Mouse (Mus musculus) G1E (cell line): ENCODE results near the gene Rpl41. TPM values are rescaled to one million over a fixed set of nuclear protein-coding genes. Genes with fewer than 3 reads are reported as not detected.
"Not testable (repeated sequence)": the region's sequence is repeated elsewhere in the genome, so short reads cannot be mapped to it uniquely, and the experiment has no call there.

Experiments
- ATAC-seq: 2 replicates; pipeline ENCODE4 v1.8.0; 2016; ENCODE audit warnings: mild to moderate bottlenecking; ENCODE audit not compliant: insufficient number of reproducible peaks, poor library complexity, low FRiP score, severe bottlenecking; ENCODE audit errors: extremely low read depth
- DNase-seq: peaks from one replicate; pipeline ENCODE4 v3.0.0; 2012; ENCODE audit warnings: low spot score
- H3K27me3 ChIP-seq: 2 replicates; pipeline ENCODE4 v1.6.1; 2012; ENCODE audit warnings: mild to moderate bottlenecking, low read length, inconsistent platforms; ENCODE audit not compliant: insufficient read depth
- H3K36me3 ChIP-seq: replicated peaks from 2 replicates; pipeline ENCODE3; 2012; ENCODE audit warnings: mild to moderate bottlenecking, inconsistent platforms
- H3K4me1 ChIP-seq: 2 replicates; pipeline ENCODE4 v1.6.1; 2012; ENCODE audit warnings: low read depth, low read length, inconsistent platforms, mixed read lengths; ENCODE audit not compliant: insufficient read depth
- H3K4me3 ChIP-seq: 2 replicates; pipeline ENCODE4 v1.5.1; 2012; ENCODE audit warnings: low read depth, mild to moderate bottlenecking, inconsistent platforms, low read length, moderate library complexity, mixed read lengths
- H3K9me3 ChIP-seq: replicated peaks from 2 replicates; pipeline ENCODE4 v1.6.1; 2012; ENCODE audit warnings: inconsistent platforms
- CTCF ChIP-seq: IDR thresholded peaks from 2 replicates; pipeline ENCODE4 v1.5.1; 2012; ENCODE audit warnings: low read depth, low read length, inconsistent platforms, mixed read lengths
- GATA1 ChIP-seq: IDR thresholded peaks from 2 replicates; pipeline ENCODE4 v1.6.1; 2012; ENCODE audit warnings: borderline replicate concordance, low read length, inconsistent platforms, mixed read lengths
- GATA2 ChIP-seq: IDR thresholded peaks from 2 replicates; pipeline ENCODE4 v1.6.1; 2012; ENCODE audit warnings: low read depth, low read length, inconsistent platforms, borderline replicate concordance
- POLR2AphosphoS5 ChIP-seq: IDR thresholded peaks from 2 replicates; pipeline ENCODE4 v1.6.1; 2012; ENCODE audit warnings: low read depth, low read length, inconsistent platforms; ENCODE audit not compliant: insufficient replicate concordance
- TAL1 ChIP-seq: conservative IDR thresholded peaks from 2 replicates; pipeline ENCODE4 v1.6.1; 2012; ENCODE audit warnings: low read depth, low read length, inconsistent platforms, mixed read lengths
- polyA plus RNA-seq: library from polyadenylated mRNA; stranded (reverse); fragments of >175 nt; gene quantifications from 2 replicates; pipeline ENCODE4 v1.2.3, GENCODE M21; 2012
- total RNA-seq, 2 experiments: library from RNA; stranded (forward) in 1 of 2; stranded (reverse) in 1 of 2; fragments of 200-1000 nt in 1 of 2; fragments of >200 nt in 1 of 2; fragmentation: Nextera tagmentation in 1 of 2; gene quantifications; 2 replicates each; pipeline ENCODE4 v1.2.3; 2014 to 2017

Gene Rpl41
- total and polyA plus RNA-seq, 3 experiments, result 2,736 to 11,415 (median 5,596) TPM

GRCm38 (mm10) chr10:128565206-128565787, 16.2 kb upstream of the Rpl41 start:
- Histone ChIP-seq H3K27me3 (peaks cover 15% of the 10 kb centered on the region), H3K4me3 (peak overlapping the region; percentile 98), H3K36me3 (peaks cover 44% of the 10 kb centered on the region), H3K9me3 (no peaks in the 10 kb centered on the region), H3K4me1 (peaks cover 28% of the 10 kb centered on the region)
- ATAC-seq, result no peak
- peak; percentile 57 for DNase-seq
- TF ChIP-seq CTCF, result no peak
- TF ChIP-seq POLR2AphosphoS5, result no peak
- no peak for TF ChIP-seq TAL1
- no peak for TF ChIP-seq GATA2
- TF ChIP-seq GATA1, result no peak

- no peak for TF ChIP-seq GATA1
- 0 out of 2 replicates have a peak, but pooled peaks have one; percentile 49 for TF ChIP-seq POLR2AphosphoS5
- ATAC-seq (no peak), DNase-seq (no peak)
- H3K27me3 ChIP-seq, result no peaks in the 10 kb centered on the region; the same call in 1 of the 2 replicates
- H3K4me3 ChIP-seq, result peak overlapping the region; percentile 98
- peaks cover 37% of the 10 kb centered on the region for H3K4me1 ChIP-seq
- no peaks in the 10 kb centered on the region for H3K9me3 ChIP-seq
- peaks cover 62% of the 10 kb centered on the region for H3K36me3 ChIP-seq
Observed at GRCm38 (mm10) chr10:128563544-128563943, 14.4 kb upstream of the Rpl41 start.

GRCm38 (mm10) chr10:128556963-128557362, 7.9 kb upstream of the Rpl41 start:
- no peaks in the 10 kb centered on the region for H3K9me3 ChIP-seq
- DNase-seq (no peak), ATAC-seq (no peak)
- peaks cover 12% of the 10 kb centered on the region for H3K4me1 ChIP-seq
- H3K4me3 ChIP-seq, result no peak overlapping the region
- TF ChIP-seq CTCF, result no peak
- TF ChIP-seq TAL1, result no peak
- no peak for TF ChIP-seq GATA1
- no peak for TF ChIP-seq POLR2AphosphoS5
- no peak for TF ChIP-seq GATA2
- H3K27me3 ChIP-seq, result no peaks in the 10 kb centered on the region
- peaks cover 55% of the 10 kb centered on the region for H3K36me3 ChIP-seq

- H3K4me3 ChIP-seq, result no peak overlapping the region
- no peaks in the 10 kb centered on the region for H3K27me3 ChIP-seq
- peaks cover 9% of the 10 kb centered on the region; the same call in 1 of the 2 replicates for H3K4me1 ChIP-seq
- ATAC-seq (no peak), DNase-seq (no peak)
- TF ChIP-seq POLR2AphosphoS5, result no peak
- no peak for TF ChIP-seq GATA2
- TF ChIP-seq GATA1, result no peak
- TF ChIP-seq TAL1, result no peak
- TF ChIP-seq CTCF, result no peak
- H3K9me3 ChIP-seq, result no peaks in the 10 kb centered on the region
- peaks cover 48% of the 10 kb centered on the region for H3K36me3 ChIP-seq
Observed at GRCm38 (mm10) chr10:128556286-128556685, 7.2 kb upstream of the Rpl41 start.

GRCm38 (mm10) chr10:128555567-128555966, 6.5 kb upstream of the Rpl41 start:
- H3K4me1 ChIP-seq, H3K9me3 ChIP-seq, H3K4me3 ChIP-seq, DNase-seq, ATAC-seq, H3K27me3 ChIP-seq: not testable (repeated sequence)
- H3K36me3 ChIP-seq, result peaks cover 41% of the 10 kb centered on the region

- not testable (repeated sequence) for DNase-seq, H3K9me3 ChIP-seq, ATAC-seq, H3K4me3 ChIP-seq, H3K27me3 ChIP-seq
- Histone ChIP-seq H3K36me3 (peaks cover 15% of the 10 kb centered on the region), H3K4me1 (peaks cover 28% of the 10 kb centered on the region)
Observed at GRCm38 (mm10) chr10:128550144-128550823, 1.2 kb upstream of the Rpl41 start.

GRCm38 (mm10) chr10:128549682-128550057, 565 bp upstream of the Rpl41 start:
- Histone ChIP-seq H3K4me1 (peaks cover 34% of the 10 kb centered on the region), H3K36me3 (peaks cover 22% of the 10 kb centered on the region), H3K4me3 (peak overlapping the region; percentile 53; the same call in 1 of the 2 replicates)
- not testable (repeated sequence) for ATAC-seq, H3K27me3 ChIP-seq, DNase-seq, H3K9me3 ChIP-seq

- not testable (repeated sequence) for H3K9me3 ChIP-seq, H3K27me3 ChIP-seq, DNase-seq, ATAC-seq
- peaks cover 36% of the 10 kb centered on the region for H3K36me3 ChIP-seq
- peak overlapping the region; percentile 82 for H3K4me3 ChIP-seq
- peaks cover 47% of the 10 kb centered on the region for H3K4me1 ChIP-seq
Observed at GRCm38 (mm10) chr10:128548051-128548791, 884 bp downstream of the Rpl41 start.
